Mouse (Mus musculus) testis, adult 2 months (tissue): Measurements from ENCODE around the gene Gtf2h4.

Experiments
- CTCF ChIP-seq: fragments of 200-500 bp; IDR thresholded peaks from 2 replicates; pipeline ENCODE4 v1.5.1; 2012; ENCODE audit warnings: low read depth, mild to moderate bottlenecking, inconsistent platforms, low read length, moderate library complexity; ENCODE audit not compliant: control insufficient read depth, insufficient read depth, insufficient replicate concordance
- POLR2A ChIP-seq: fragments of 200-500 bp; IDR thresholded peaks from 2 replicates; pipeline ENCODE4 v1.6.1; 2012; ENCODE audit warnings: low read depth, mild to moderate bottlenecking, inconsistent platforms, low read length, moderate library complexity; ENCODE audit not compliant: control insufficient read depth

DNA sequence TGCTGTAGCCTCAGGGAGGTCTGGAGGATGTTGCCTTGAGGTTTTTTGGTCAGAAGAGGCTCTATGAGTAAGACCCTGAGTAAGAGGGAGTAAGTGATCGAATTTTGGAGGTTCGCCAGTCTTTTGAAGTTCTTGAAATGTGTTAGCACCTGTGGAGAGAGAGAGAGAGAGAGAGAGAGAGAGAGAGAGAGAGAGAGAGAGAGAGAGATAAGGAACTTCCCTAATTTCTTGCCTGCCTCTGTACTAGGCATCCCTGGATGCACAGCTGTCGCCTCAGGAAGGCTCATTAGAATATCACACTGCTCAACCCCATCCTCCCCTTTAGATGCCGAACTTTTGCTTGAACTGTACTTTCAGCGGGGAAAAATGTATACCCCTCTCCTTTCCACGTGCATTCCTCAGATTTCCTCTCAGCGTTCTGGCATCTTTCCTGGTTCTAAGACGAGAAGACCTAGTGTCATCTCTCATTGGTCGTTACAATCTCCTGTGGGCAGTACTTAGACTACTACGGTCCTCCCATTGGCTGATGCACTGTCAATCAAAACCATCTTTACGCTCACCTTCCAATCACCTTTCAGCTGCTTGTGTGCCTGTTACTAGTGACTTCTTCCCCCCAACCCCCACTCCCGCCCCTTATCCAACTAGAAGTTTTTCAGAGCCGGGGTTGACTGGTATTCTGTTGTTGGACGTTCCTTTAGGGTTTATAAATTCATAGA lies 34.9 kb downstream of the Gtf2h4 start:
- TF ChIP-seq CTCF (no peak), POLR2A (no peak)
